In the genomic region with DNA sequence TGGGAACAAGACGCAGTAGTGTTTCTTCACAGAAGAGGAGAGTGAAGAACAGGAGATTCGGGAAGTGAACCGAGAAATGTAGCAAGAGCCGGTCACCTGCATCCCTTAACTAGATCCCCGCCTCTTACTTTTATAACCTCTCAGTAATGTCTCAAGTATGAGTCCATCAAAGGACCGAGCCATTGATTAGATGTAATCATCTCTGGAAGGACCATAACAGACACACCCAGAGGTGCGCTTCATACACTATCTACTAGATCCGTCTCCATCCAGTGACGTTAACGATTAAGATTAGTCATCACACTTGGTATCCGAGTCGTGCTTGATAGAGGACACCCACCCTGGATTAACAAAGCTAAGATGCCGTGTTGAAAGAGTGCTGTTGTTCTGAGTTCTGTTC, we compare ENCODE assay signal across 21 mouse cellular contexts.
A peak's percentile ranks its signal among the peaks of the same experiment; 100 is the strongest.
DNase-seq lines count a peak whose midpoint lies in the region; ATAC-seq and TF ChIP-seq lines count a peak whose summit lies in the region.
"Had no signal": no experiment of that assay in that cellular context is flagged by ENCODE, and none has a peak within 500 bp of the region (broad histone marks: within the 10 kb centered on the region; RNA-seq: fewer than 3 reads in every experiment).

No protein-coding gene starts in this region.

- H3K9me3 ChIP-seq in intestine, embryonic 15.5 days: no peaks in the 10 kb centered on the region
- no peaks in the 10 kb centered on the region for H3K9me3 ChIP-seq in intestine, embryonic 16.5 days (ENCODE audit: control insufficient read depth, low read length)
- no peaks in the 10 kb centered on the region for H3K9me3 ChIP-seq in intestine, postnatal 0 days (ENCODE audit: control insufficient read depth)

- WGBS in intestine, embryonic 15.5 days: 72% methylated on average over 13 of the region's 13 CpGs
- WGBS in intestine, embryonic 16.5 days: 62% methylated on average over 13 of the region's 13 CpGs
- 50% methylated on average over 13 of the region's 13 CpGs for WGBS in intestine, postnatal 0 days

- peak; percentile 54 for ATAC-seq in intestine, embryonic 15.5 days
- ATAC-seq in intestine, embryonic 16.5 days: peak; percentile 65
- peak; percentile 60 for ATAC-seq in intestine, postnatal 0 days
- ATAC-seq: activated CD4-positive, CD25-positive, alpha-beta regulatory T cell, adult 4 months; CD4-positive, CD25-positive, alpha-beta regulatory T cell, adult 4 months; Patski had no signal

- no peak overlapping the region for H3K4me3 ChIP-seq in intestine, embryonic 15.5 days (replicated peaks)
- H3K4me3 ChIP-seq in intestine, embryonic 16.5 days (ENCODE audit: low read length): no peak overlapping the region
- H3K4me3 ChIP-seq in intestine, postnatal 0 days (ENCODE audit: low read depth, low read length): no peak overlapping the region

- 0 out of 2 replicates have a peak, but pooled peaks cover 2% of the 10 kb centered on the region for H3K4me1 ChIP-seq in intestine, embryonic 15.5 days (replicated peaks)
- no peaks in the 10 kb centered on the region for H3K4me1 ChIP-seq in intestine, embryonic 16.5 days (ENCODE audit: control insufficient read depth, insufficient read depth, low read length)
- H3K4me1 ChIP-seq in intestine, postnatal 0 days (replicated peaks; ENCODE audit: control insufficient read depth, insufficient read depth, low read length): no peaks in the 10 kb centered on the region

- no peak overlapping the region for H3K27ac ChIP-seq in intestine, embryonic 15.5 days
- no peak overlapping the region for H3K27ac ChIP-seq in intestine, embryonic 16.5 days (ENCODE audit: low read length)
- no peak overlapping the region for H3K27ac ChIP-seq in intestine, postnatal 0 days (ENCODE audit: low read depth, low read length)

- no peak overlapping the region for H3K4me2 ChIP-seq in intestine, embryonic 15.5 days (replicated peaks)
- H3K4me2 ChIP-seq in intestine, embryonic 16.5 days (ENCODE audit: low read depth, low read length): no peak overlapping the region
- no peak overlapping the region for H3K4me2 ChIP-seq in intestine, postnatal 0 days (replicated peaks; ENCODE audit: low read depth)

- no peak overlapping the region for H3K9ac ChIP-seq in intestine, embryonic 15.5 days
- no peak overlapping the region for H3K9ac ChIP-seq in intestine, embryonic 16.5 days (ENCODE audit: low read depth, low read length)
- no peak overlapping the region for H3K9ac ChIP-seq in intestine, postnatal 0 days (ENCODE audit: low read depth, low read length)

- H3K36me3 ChIP-seq in intestine, embryonic 15.5 days: no peaks in the 10 kb centered on the region
- no peaks in the 10 kb centered on the region for H3K36me3 ChIP-seq in intestine, embryonic 16.5 days (ENCODE audit: control insufficient read depth, insufficient read depth, low read length)
- H3K36me3 ChIP-seq in intestine, postnatal 0 days (ENCODE audit: control insufficient read depth, insufficient read depth): no peaks in the 10 kb centered on the region
- H3K36me3 ChIP-seq: G1E had no signal

- TF ChIP-seq CTCF in intestine, postnatal 0 days (IDR thresholded peaks at IDR 0.05; ENCODE audit: low read depth): no peak

- DNase-seq in ovary, postnatal 10 days (ENCODE audit: low spot score): no peak
- no peak for DNase-seq in right cerebral cortex, postnatal 14 days
- no peak for DNase-seq in kidney, adult 18-20 months
- DNase-seq: adrenal gland, adult 2 months; adrenal gland, adult 8-10 months; adrenal gland, postnatal 10 days; adrenal gland, postnatal 14 days; adrenal gland, postnatal 25 days; adrenal gland, postnatal 36 days; B cell, adult 2 months; cerebellum, adult 11 months; cerebellum, adult 11-12 months; cerebellum, adult 18-20 months had no signal

- H3K27me3 ChIP-seq in intestine, embryonic 15.5 days (replicated peaks): no peaks in the 10 kb centered on the region
- no peaks in the 10 kb centered on the region for H3K27me3 ChIP-seq in intestine, embryonic 16.5 days (replicated peaks; ENCODE audit: control insufficient read depth, insufficient read depth, low read length)
- H3K27me3 ChIP-seq in intestine, postnatal 0 days (replicated peaks; ENCODE audit: control insufficient read depth, insufficient read depth, low read length): no peaks in the 10 kb centered on the region
- H3K27me3 ChIP-seq: CH12.LX, Patski had no signal
